Mouse (Mus musculus): ENCODE results near the gene Wdr20. TPM values are rescaled to one million over a fixed set of nuclear protein-coding genes. Genes with fewer than 3 reads are reported as not detected.

Gene Wdr20
- polyA plus RNA-seq, 1 experiment, result 31.7 TPM

DNA sequence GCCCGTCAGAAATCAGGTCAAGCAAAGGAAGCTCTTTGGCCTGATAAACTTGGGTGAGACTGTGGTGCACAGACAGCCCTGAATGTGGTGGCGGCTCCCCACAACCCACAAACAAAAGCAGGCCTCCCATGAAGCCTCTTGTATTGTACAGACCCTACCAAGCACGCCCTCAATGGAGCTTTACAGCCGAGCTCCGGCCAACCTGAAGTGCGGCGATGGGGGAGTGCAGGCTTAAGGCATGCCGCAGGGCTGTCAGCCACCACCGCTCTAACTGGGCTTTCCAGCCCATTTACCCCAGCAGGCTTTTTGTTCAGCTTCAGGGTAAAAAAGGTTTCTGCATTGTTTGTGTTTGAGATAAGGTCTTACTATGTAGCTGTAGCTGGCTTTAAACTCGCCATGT is 70.7 kb downstream of the Wdr20 start:
- no peak overlapping the region for H3K4me3 ChIP-seq (ENCODE audit: control insufficient read depth, insufficient read depth, low read length)
- 92% methylated on average over 10 of the region's 10 CpGs for WGBS
- H3K36me3 ChIP-seq (ENCODE audit: control insufficient read depth, insufficient read depth, low read length), result no peaks in the 10 kb centered on the region
- no peaks in the 10 kb centered on the region for H3K27me3 ChIP-seq (ENCODE audit: control insufficient read depth, insufficient read depth, low read length)
- no peak overlapping the region for H3K27ac ChIP-seq (ENCODE audit: control insufficient read depth, insufficient read depth, low read length)
- TF ChIP-seq CTCF (IDR thresholded peaks at IDR 0.05; ENCODE audit: borderline replicate concordance, control insufficient read depth, extremely low read depth, insufficient read depth, low read length, poor library complexity) (no peak), POLR2A (IDR thresholded peaks at IDR 0.05; ENCODE audit: control insufficient read depth, extremely low read depth, insufficient read depth, low read length, poor library complexity) (no peak)
- no peaks in the 10 kb centered on the region for H3K4me1 ChIP-seq (replicated peaks; ENCODE audit: control insufficient read depth, insufficient read depth, low read length)
- no peak for DNase-seq

DNA sequence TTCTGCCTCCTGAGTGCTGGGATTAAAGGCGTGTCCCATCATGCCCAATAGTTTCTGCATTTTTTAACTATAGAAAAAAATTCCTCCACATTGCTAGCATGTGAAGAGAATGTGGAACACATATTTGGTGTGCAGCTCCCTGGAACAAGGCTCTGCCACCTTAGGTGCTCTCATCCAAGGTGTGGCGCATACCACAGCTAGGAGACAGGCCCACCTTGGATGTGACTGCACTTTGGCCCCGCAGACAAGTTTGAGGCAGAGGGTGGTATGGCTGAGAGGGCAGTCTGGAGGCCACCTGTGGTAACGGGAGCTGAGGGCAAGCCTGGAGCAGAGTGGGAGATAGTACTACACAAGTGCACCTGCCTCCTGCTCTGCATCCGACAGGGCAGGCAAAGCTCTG is 71.1 kb downstream of the Wdr20 start:
- 94% methylated on average over 5 of the region's 5 CpGs for WGBS
- H3K27me3 ChIP-seq (ENCODE audit: control insufficient read depth, insufficient read depth, low read length), result no peaks in the 10 kb centered on the region
- no peak overlapping the region for H3K27ac ChIP-seq (ENCODE audit: control insufficient read depth, insufficient read depth, low read length)
- no peaks in the 10 kb centered on the region for H3K4me1 ChIP-seq (replicated peaks; ENCODE audit: control insufficient read depth, insufficient read depth, low read length)
- no peak for DNase-seq
- no peak overlapping the region for H3K4me3 ChIP-seq (ENCODE audit: control insufficient read depth, insufficient read depth, low read length)
- no peaks in the 10 kb centered on the region for H3K36me3 ChIP-seq (ENCODE audit: control insufficient read depth, insufficient read depth, low read length)
- no peak for TF ChIP-seq CTCF (IDR thresholded peaks at IDR 0.05; ENCODE audit: borderline replicate concordance, control insufficient read depth, extremely low read depth, insufficient read depth, low read length, poor library complexity)
- TF ChIP-seq POLR2A (IDR thresholded peaks at IDR 0.05; ENCODE audit: control insufficient read depth, extremely low read depth, insufficient read depth, low read length, poor library complexity), result no peak

DNA sequence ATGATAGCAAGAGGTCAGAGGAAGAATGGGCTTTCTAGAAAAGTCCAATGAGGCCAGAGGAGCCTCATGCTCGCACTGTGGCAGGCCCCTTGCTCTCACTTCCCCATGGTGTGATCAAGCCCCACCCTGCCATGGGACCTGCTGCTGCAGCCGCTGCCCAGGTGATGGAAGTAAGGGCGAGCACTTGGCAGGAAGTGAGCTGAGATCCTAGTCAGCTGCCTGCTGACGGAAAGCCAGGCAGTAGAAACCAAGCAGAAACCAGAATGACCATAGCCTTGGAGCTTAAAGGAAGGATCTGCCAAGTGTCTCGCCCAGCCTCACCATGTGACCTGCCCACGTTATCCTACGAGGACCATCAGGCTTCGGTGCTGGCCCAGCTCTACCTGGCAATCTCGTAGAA is 75.4 kb downstream of the Wdr20 start:
- no peaks in the 10 kb centered on the region for H3K4me1 ChIP-seq (replicated peaks; ENCODE audit: control insufficient read depth, insufficient read depth, low read length)
- H3K4me3 ChIP-seq (ENCODE audit: control insufficient read depth, insufficient read depth, low read length), result no peak overlapping the region
- H3K36me3 ChIP-seq (ENCODE audit: control insufficient read depth, insufficient read depth, low read length), result no peaks in the 10 kb centered on the region
- no peak for DNase-seq
- H3K27me3 ChIP-seq (ENCODE audit: control insufficient read depth, insufficient read depth, low read length), result no peaks in the 10 kb centered on the region
- 55% methylated on average over 9 of the region's 9 CpGs for WGBS
- no peak overlapping the region for H3K27ac ChIP-seq (ENCODE audit: control insufficient read depth, insufficient read depth, low read length)
- TF ChIP-seq POLR2A (IDR thresholded peaks at IDR 0.05; ENCODE audit: control insufficient read depth, extremely low read depth, insufficient read depth, low read length, poor library complexity) (no peak), CTCF (IDR thresholded peaks at IDR 0.05; ENCODE audit: borderline replicate concordance, control insufficient read depth, extremely low read depth, insufficient read depth, low read length, poor library complexity) (no peak)

DNA sequence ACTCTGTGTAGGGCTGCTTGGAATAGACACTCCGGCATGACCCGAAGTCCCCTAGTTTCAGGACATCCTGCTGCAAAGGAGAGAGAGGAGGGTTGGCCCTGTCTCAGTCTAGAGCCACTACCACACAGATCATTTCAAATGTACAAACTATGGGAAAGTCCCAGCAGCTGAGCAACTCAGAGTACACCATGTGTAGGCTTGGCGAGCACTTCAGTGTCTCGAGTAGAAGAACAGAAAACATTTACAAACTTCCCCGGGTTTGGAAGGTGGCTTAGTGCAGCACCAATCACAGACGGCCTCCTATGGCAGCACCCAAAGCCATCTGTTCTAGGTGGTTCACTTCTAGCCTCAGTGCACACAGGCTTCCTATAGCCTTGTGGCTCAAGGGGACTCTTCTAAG is 75.9 kb downstream of the Wdr20 start:
- Histone ChIP-seq H3K27me3 (ENCODE audit: control insufficient read depth, insufficient read depth, low read length) (no peaks in the 10 kb centered on the region), H3K4me3 (ENCODE audit: control insufficient read depth, insufficient read depth, low read length) (no peak overlapping the region), H3K4me1 (replicated peaks; ENCODE audit: control insufficient read depth, insufficient read depth, low read length) (no peaks in the 10 kb centered on the region), H3K27ac (ENCODE audit: control insufficient read depth, insufficient read depth, low read length) (no peak overlapping the region), H3K36me3 (ENCODE audit: control insufficient read depth, insufficient read depth, low read length) (no peaks in the 10 kb centered on the region)
- no peak for DNase-seq
- TF ChIP-seq CTCF (IDR thresholded peaks at IDR 0.05; ENCODE audit: borderline replicate concordance, control insufficient read depth, extremely low read depth, insufficient read depth, low read length, poor library complexity), result no peak
- TF ChIP-seq POLR2A (IDR thresholded peaks at IDR 0.05; ENCODE audit: control insufficient read depth, extremely low read depth, insufficient read depth, low read length, poor library complexity), result no peak
- WGBS, result 84% methylated on average over 6 of the region's 6 CpGs

DNA sequence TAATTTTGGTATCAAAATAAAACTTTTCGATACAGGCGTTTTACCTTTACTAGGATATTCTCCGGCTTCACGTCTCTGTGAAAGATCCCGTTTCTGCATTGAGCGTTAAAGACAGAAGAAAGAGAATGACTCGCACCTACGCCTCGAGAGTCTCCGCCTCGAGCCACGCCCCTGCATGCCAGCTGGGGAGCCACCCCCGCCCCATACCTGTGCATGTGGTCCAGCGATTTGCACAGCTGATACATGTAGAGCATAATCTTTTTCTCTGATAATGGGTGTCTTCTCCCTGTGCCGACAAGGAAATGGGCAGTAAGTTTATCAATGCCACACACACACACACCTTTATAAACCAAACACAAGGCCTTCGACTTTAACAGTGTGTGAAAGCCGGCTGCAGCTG is 77.2 kb downstream of the Wdr20 start:
- no peak for TF ChIP-seq CTCF (IDR thresholded peaks at IDR 0.05; ENCODE audit: borderline replicate concordance, control insufficient read depth, extremely low read depth, insufficient read depth, low read length, poor library complexity)
- no peak for TF ChIP-seq POLR2A (IDR thresholded peaks at IDR 0.05; ENCODE audit: control insufficient read depth, extremely low read depth, insufficient read depth, low read length, poor library complexity)
- H3K36me3 ChIP-seq (ENCODE audit: control insufficient read depth, insufficient read depth, low read length), result no peaks in the 10 kb centered on the region
- 91% methylated on average over 17 of the region's 17 CpGs for WGBS
- no peaks in the 10 kb centered on the region for H3K27me3 ChIP-seq (ENCODE audit: control insufficient read depth, insufficient read depth, low read length)
- H3K4me1 ChIP-seq (replicated peaks; ENCODE audit: control insufficient read depth, insufficient read depth, low read length), result no peaks in the 10 kb centered on the region
- no peak for DNase-seq
- no peak overlapping the region for H3K4me3 ChIP-seq (ENCODE audit: control insufficient read depth, insufficient read depth, low read length)
- no peak overlapping the region for H3K27ac ChIP-seq (ENCODE audit: control insufficient read depth, insufficient read depth, low read length)

DNA sequence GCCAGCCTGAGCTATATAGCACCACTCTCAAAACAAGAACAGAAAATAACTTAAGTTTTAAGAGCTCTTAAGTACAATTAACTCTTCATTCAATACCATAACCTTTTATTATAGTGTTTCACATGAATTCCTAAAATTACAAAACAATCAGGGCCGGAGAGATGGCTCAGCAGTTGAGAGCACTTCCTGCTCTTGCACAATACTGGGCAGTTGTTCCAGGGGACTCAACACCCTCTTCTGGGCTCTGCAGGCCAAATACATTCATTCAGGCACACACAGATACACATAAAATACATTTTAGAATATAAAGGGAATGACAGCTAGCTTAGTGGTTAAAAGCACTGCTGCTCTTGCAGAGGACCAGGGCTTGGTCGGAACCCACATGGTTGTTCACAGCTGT is 79.1 kb downstream of the Wdr20 start:
- no peaks in the 10 kb centered on the region for H3K4me1 ChIP-seq (replicated peaks; ENCODE audit: control insufficient read depth, insufficient read depth, low read length)
- no peak for TF ChIP-seq CTCF (IDR thresholded peaks at IDR 0.05; ENCODE audit: borderline replicate concordance, control insufficient read depth, extremely low read depth, insufficient read depth, low read length, poor library complexity)
- no peak for TF ChIP-seq POLR2A (IDR thresholded peaks at IDR 0.05; ENCODE audit: control insufficient read depth, extremely low read depth, insufficient read depth, low read length, poor library complexity)
- 94% methylated on average over 2 of the region's 2 CpGs for WGBS
- no peak overlapping the region for H3K4me3 ChIP-seq (ENCODE audit: control insufficient read depth, insufficient read depth, low read length)
- no peaks in the 10 kb centered on the region for H3K27me3 ChIP-seq (ENCODE audit: control insufficient read depth, insufficient read depth, low read length)
- no peak for DNase-seq
- no peaks in the 10 kb centered on the region for H3K36me3 ChIP-seq (ENCODE audit: control insufficient read depth, insufficient read depth, low read length)
- H3K27ac ChIP-seq (ENCODE audit: control insufficient read depth, insufficient read depth, low read length), result no peak overlapping the region

DNA sequence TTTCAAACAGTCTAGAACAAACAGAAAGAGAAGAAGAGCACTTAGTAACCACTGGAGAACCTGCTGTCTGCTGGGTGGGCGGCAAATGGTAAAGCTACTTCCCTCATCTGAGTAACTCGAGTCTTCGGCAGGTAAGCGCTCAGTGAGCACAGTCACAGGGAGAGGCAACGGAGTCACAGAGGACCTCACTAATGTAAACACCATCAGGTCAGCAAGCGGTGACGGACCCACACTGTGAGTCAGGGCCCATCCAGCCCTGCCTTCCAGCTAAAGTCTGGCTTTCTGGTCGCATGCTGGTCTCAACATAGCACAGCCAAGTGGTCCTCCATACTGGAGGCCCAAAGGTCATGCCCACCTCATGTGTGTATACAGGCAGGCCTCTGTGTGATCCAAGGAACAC is 81.6 kb downstream of the Wdr20 start:
- Histone ChIP-seq H3K36me3 (ENCODE audit: control insufficient read depth, insufficient read depth, low read length) (no peaks in the 10 kb centered on the region), H3K4me3 (ENCODE audit: control insufficient read depth, insufficient read depth, low read length) (no peak overlapping the region), H3K27me3 (ENCODE audit: control insufficient read depth, insufficient read depth, low read length) (no peaks in the 10 kb centered on the region), H3K27ac (ENCODE audit: control insufficient read depth, insufficient read depth, low read length) (no peak overlapping the region), H3K4me1 (replicated peaks; ENCODE audit: control insufficient read depth, insufficient read depth, low read length) (no peaks in the 10 kb centered on the region)
- no peak for TF ChIP-seq CTCF (IDR thresholded peaks at IDR 0.05; ENCODE audit: borderline replicate concordance, control insufficient read depth, extremely low read depth, insufficient read depth, low read length, poor library complexity)
- TF ChIP-seq POLR2A (IDR thresholded peaks at IDR 0.05; ENCODE audit: control insufficient read depth, extremely low read depth, insufficient read depth, low read length, poor library complexity), result no peak
- WGBS, result 99% methylated on average over 8 of the region's 8 CpGs
- no peak for DNase-seq

Data from thymus, adult 2 months (tissue).